Mouse (Mus musculus): ENCODE data around the gene Kank2.
A peak's percentile ranks its signal among the peaks of the same experiment; 100 is the strongest.

The Kank2 gene

GRCm38 (mm10) chr9:21748491-21748890, 50.1 kb downstream of the Kank2 start:
- DNase-seq: no peak

DNA sequence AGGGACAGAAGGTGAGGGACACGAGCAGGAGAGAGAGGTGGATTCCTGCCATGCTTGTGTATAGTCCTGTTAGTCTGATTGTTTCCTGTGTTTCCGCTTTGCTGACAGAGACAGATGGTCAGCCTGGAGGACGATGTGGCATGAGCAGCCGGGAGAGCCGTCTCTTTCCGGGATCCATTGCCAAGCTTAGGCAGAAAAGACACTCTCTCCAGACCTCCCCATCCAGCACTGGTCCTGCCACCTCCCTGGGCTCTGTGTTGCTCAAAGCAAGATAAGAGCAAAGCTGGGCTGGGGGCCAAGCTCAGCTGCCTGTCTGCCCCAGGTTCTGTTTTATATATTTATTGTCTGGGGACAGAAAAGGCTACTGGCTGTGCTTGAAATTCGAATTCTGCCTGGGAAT, 50.5 kb downstream of the Kank2 start:
- DNase-seq: peak; percentile 76

- no peak for DNase-seq
Measured at GRCm38 (mm10) chr9:21747238-21747774, 51.2 kb downstream of the Kank2 start.

GRCm38 (mm10) chr9:21741514-21741913, 57.0 kb downstream of the Kank2 start:
- DNase-seq: no peak

DNA sequence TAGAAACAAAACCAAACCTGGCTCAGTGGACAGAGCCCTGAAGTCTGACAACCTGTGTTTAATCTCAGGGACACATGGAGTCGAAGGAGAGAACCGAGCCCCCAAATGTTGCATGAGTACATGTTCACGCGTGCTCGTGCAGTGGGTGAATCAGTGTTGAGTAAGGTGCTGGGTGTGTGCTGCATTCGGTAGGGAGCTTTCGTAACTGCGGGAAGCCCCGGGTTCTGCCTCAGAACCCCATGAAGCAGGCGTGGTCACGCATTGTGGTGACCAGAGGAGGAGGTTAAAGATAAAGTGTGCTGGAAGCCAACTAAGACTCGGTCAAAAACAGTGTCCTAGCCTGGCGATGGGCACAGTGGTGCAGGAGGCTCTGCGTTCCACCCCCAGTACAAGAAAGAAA, 58.1 kb downstream of the Kank2 start:
- DNase-seq: no peak

GRCm38 (mm10) chr9:21738776-21739175, 59.8 kb downstream of the Kank2 start:
- DNase-seq: no peak

DNA sequence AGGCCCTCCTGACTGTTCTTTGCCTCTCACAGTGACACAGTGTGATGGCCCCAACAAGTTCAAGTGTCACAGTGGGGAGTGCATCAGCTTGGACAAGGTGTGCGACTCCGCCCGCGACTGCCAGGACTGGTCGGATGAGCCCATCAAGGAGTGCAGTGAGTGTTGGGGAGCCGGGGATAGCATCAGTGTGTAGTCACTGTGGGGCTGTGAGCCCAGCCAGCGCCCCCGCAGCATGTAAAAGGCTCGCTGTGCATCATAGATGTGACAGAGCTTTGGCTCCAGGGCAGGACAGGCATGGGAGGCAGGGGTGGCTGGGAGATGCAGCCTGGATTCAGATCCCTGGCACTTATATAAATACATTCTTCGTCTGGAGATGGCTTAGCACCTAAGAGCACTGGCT, 61.4 kb downstream of the Kank2 start:
- DNase-seq: no peak

DNA sequence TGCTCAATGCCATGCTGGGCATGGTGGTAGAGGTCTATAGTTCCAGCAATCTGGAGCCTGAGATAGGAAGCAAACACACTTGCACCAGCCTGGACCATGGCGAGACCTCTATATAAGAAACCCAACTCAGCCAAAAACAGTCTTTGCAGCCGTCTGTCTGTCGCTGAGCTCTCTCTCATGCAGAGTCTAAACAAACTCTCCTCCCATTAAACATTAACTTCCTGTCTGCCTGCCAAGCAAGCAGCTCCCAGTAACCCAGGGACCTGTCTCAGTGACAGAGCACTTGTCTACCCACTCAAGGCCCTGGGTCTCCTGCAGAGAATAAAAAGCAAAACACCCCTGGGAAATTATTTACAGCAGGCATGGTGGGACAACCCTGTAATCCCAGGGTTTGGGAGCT, 62.0 kb downstream of the Kank2 start:
- DNase-seq: peak; percentile 77

- no peak for DNase-seq
Measured at GRCm38 (mm10) chr9:21735126-21735525, 63.4 kb downstream of the Kank2 start.

GRCm38 (mm10) chr9:21733989-21734388, 64.6 kb downstream of the Kank2 start:
- no peak for DNase-seq

GRCm38 (mm10) chr9:21733446-21733845, 65.1 kb downstream of the Kank2 start:
- DNase-seq: no peak

DNA sequence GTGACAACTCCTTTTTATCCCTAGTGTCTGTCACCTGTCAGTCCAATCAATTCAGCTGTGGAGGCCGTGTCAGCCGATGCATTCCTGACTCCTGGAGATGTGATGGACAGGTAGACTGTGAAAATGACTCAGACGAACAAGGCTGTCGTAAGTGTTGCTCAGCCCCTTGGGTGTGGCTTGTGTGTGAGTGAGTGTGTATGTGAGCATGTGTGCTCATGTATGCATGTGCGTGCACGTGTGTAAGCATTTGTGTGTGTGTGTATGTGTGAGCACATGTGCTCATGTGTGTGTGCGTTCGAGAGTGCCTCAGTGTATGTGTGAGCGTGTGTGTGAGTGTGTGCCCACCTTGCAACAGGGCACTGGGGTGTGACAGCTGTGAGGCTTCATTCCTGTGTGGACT, 66.3 kb downstream of the Kank2 start:
- no peak for DNase-seq

DNA sequence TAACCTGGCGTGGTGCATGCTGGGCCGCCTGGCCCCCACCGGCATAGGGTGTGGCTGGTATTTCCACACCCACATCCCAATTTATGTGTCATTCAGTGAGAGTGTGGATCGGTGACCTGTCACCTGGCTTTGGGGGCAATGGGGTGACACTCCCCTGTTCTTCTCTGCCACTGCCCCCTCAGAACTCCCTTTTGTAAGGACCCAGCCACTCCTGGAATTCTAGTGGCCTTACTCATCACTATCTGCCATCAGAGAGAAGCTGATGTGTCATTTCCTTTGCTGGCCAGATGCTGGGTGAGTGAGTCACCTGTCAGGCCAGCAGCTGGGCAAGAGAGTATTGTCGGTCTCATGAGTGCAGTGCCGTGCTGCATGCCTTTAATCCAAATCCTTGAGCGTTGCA, 69.3 kb downstream of the Kank2 start:
- DNase-seq: no peak

DNA sequence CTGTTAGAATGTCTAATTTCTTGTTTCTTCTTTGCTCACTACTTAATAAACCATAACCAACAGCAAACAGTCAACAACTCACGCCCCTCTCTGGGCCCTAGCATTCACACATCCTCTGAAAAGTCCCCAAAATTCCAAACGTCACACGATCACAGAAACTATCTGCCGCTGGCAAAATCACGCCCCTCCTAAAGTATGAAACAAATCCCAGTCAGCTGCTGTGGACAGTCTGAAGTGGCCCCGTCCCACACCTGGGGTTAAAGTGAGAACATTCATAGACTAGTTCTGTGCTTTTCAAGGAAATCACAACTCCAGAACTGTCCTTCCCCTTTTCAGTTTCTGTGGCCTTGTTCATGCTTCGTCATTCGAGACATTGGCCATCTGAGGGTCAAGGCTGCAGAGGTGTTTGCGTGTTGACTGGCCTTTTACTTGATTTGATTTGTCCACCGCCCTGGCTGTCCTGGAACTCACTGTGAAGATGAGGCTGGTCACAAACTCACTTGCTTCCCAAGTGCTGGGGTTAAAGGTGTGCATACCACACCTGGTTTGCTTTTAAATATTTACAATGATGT, 70.2 kb downstream of the Kank2 start:
- no peak for DNase-seq

- DNase-seq: no peak
Measured at GRCm38 (mm10) chr9:21726218-21726975, 72.1 kb downstream of the Kank2 start.

- DNase-seq: no peak
Measured at GRCm38 (mm10) chr9:21725224-21726121, 73.1 kb downstream of the Kank2 start.

GRCm38 (mm10) chr9:21724147-21724536, 74.4 kb downstream of the Kank2 start:
- peak; percentile 93 for DNase-seq

DNA sequence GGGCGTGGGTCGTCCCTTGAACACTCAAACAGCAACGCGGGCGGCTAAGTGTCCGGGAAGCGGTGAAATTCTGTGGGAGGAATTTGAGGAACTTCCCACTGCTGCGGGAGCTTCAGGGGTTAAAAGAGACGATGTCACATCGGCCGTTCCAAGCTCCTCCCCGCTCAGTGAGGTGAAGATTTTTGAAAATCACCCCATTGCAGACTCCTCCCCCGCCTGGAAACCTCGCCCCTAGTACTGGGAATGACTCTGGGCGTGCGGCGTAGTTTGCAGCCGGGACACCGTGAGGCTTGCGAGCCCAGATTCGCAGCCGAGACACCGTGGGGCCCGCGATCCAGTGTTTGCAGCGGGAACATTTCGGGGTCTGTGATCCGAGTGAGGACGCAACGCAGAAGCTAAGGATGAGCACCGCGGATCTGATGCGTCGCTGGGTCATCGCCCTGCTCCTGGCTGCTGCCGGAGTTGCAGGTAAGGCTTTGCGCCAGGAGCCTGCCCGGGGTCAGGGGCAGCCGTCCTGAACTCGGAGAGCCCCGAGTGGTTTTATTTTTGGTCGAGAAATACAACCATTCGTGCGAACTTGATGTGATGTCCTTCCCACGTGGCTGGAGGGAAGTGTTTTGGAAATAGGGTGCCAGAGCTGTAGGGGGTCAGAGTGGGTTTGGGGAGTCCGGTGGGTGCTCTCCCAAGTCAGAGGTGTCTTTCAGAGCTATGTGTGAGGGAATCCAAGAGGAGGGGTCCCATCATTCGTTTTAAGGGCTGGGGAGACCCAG, 75.0 kb downstream of the Kank2 start, which contains the start of gene Ldlr:
Gene Ldlr (plus strand): TSS at position 107 of the 770 bp plus-strand sequence.
- peak; percentile 87 for DNase-seq

DNA sequence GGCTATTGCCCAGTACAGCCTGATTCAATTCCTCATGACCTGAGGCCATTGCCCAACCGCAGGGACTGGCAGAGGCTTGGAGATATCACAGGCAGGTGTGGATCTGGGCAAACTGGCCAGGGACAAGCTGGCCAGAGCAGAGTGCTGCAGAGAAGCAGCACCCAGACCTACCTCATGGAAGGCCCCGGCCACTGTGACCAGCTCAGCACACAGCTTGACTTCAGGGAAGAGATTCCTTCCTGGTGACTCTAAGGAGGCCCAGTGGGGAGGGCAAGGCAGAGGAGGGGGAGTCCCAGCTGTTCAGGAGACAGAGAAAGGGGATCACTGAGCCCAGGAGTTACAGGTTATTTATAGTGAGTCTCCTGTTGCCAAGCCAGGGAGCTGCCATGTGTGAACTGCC, 77.5 kb downstream of the Kank2 start:
- DNase-seq: no peak

DNA sequence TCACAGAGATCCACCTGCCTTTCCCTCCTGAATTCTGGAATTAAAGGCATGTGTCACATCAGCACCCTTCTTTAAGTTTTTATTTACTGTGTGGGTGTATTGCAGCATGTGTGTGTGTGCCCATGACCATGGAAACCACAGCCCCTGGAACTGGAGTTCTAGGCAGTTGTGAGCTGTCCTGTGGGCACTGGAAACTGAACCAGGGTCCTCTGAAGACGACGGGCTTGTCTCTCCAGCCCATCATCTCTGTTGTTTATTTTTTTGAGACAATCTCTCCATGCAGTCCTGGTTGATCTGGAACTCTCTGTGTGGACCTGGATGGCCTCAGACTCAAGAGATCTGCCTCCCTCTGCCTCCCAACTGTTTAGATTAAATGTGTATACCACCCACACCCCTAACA, 81.5 kb downstream of the Kank2 start:
- DNase-seq: no peak
